Comparison of ENCODE assay signal across 43 mouse cellular contexts in genomic region chr5:35428421-35428820, GRCm38 (mm10). TPM values are rescaled to one million over a fixed set of nuclear protein-coding genes. Genes with fewer than 3 reads are reported as not detected.
"Had no signal": no experiment of that assay in that cellular context is flagged by ENCODE, and none has a peak within 500 bp of the region (broad histone marks: within the 10 kb centered on the region; RNA-seq: fewer than 3 reads in every experiment).

No protein-coding gene starts in this region.

- H3K4me2 ChIP-seq: heart, embryonic 11.5 days; heart, embryonic 12.5 days; heart, embryonic 13.5 days; heart, embryonic 15.5 days; hindbrain, embryonic 12.5 days; hindbrain, embryonic 13.5 days; hindbrain, embryonic 14.5 days; hindbrain, embryonic 15.5 days; intestine, embryonic 15.5 days; kidney, embryonic 15.5 days had no signal

- H3K27me3 ChIP-seq: hindbrain, embryonic 15.5 days; intestine, embryonic 15.5 days had no signal

- H3K36me3 ChIP-seq: heart, embryonic 10.5 days; heart, embryonic 12.5 days; heart, embryonic 13.5 days; heart, embryonic 15.5 days; hindbrain, embryonic 10.5 days; hindbrain, embryonic 12.5 days; hindbrain, embryonic 13.5 days; hindbrain, embryonic 15.5 days; intestine, embryonic 15.5 days; kidney, embryonic 15.5 days had no signal

- H3K9me3 ChIP-seq: heart, embryonic 10.5 days; heart, embryonic 12.5 days; heart, embryonic 13.5 days; heart, embryonic 15.5 days; hindbrain, embryonic 10.5 days; hindbrain, embryonic 12.5 days; hindbrain, embryonic 13.5 days; hindbrain, embryonic 15.5 days; intestine, embryonic 15.5 days; kidney, embryonic 15.5 days had no signal

- H3K4me1 ChIP-seq: heart, embryonic 12.5 days; heart, embryonic 13.5 days; heart, embryonic 15.5 days; hindbrain, embryonic 15.5 days; intestine, embryonic 15.5 days had no signal

- DNase-seq: heart, postnatal 10 days; heart, postnatal 14 days; heart, postnatal 36 days; heart, postnatal 4 days; kidney, postnatal 10 days; kidney, postnatal 14 days; kidney, postnatal 4 days; layer of hippocampus, adult 9-11 months; layer of hippocampus, postnatal 36 days had no signal

- H3K4me3 ChIP-seq: heart, embryonic 10.5 days; heart, embryonic 12.5 days; heart, embryonic 13.5 days; heart, embryonic 15.5 days; hindbrain, embryonic 10.5 days; hindbrain, embryonic 12.5 days; hindbrain, embryonic 13.5 days; hindbrain, embryonic 15.5 days; intestine, embryonic 15.5 days; kidney, embryonic 15.5 days; layer of hippocampus, adult 2 months had no signal

- H3K9ac ChIP-seq: heart, embryonic 12.5 days; heart, embryonic 13.5 days; heart, embryonic 15.5 days; hindbrain, embryonic 12.5 days; hindbrain, embryonic 13.5 days; hindbrain, embryonic 14.5 days; hindbrain, embryonic 15.5 days; intestine, embryonic 15.5 days; kidney, embryonic 15.5 days had no signal

- H3K27ac ChIP-seq: heart, embryonic 10.5 days; heart, embryonic 13.5 days; heart, embryonic 15.5 days; hindbrain, embryonic 10.5 days; hindbrain, embryonic 12.5 days; hindbrain, embryonic 13.5 days; hindbrain, embryonic 14.5 days; hindbrain, embryonic 15.5 days; hindbrain, postnatal 0 days; intestine, embryonic 15.5 days; kidney, embryonic 15.5 days; kidney, postnatal 0 days; layer of hippocampus, adult 2 months had no signal

- ATAC-seq: hindbrain, embryonic 16.5 days; hindbrain, postnatal 0 days; inflammation-experienced regulatory T-cells, adult 6 months; intestine, embryonic 15.5 days; intestine, embryonic 16.5 days had no signal

RNA-seq across cellular contexts. Expression of gene Hmx1, which starts 39.5 kb away (rescaled TPM):
- total RNA-seq: heart, adult 8-10 months; heart, postnatal 10 days; heart, postnatal 14 days; heart, postnatal 25 days; heart, postnatal 36 days; heart, postnatal 4 days; hematopoietic stem cell, adult 5-6 weeks; hindbrain, postnatal 0 days; layer of hippocampus, adult 18-20 months; layer of hippocampus, adult 2 months; layer of hippocampus, adult 8-10 months; layer of hippocampus, postnatal 10 days; layer of hippocampus, postnatal 14 days; layer of hippocampus, postnatal 25 days; layer of hippocampus, postnatal 36 days had no signal
- polyA plus RNA-seq: heart, embryonic 11.5 days; heart, embryonic 12.5 days; heart, embryonic 14.5 days; heart, embryonic 15.5 days; heart, embryonic 16.5 days; heart, postnatal 0 days; hindbrain, embryonic 14.5 days; hindbrain, embryonic 15.5 days; hindbrain, postnatal 0 days; inflammation-experienced regulatory T-cells, adult 6 months; intestine, embryonic 14.5 days; intestine, embryonic 16.5 days; intestine, postnatal 0 days; kidney, embryonic 14.5 days; kidney, embryonic 16.5 days; kidney, postnatal 0 days; large intestine, adult 2 months had no signal
